Mouse (Mus musculus) embryonic fibroblast, embryonic 13.5 days (primary cell): ENCODE results near the gene Orm2.

Source experiments
- CTCF ChIP-seq: IDR thresholded peaks from 2 replicates; pipeline ENCODE4 v1.5.1; 2011; ENCODE audit warnings: mild to moderate bottlenecking, control low read depth, low read length, moderate library complexity, borderline replicate concordance; ENCODE audit not compliant: insufficient read depth
- POLR2A ChIP-seq: IDR thresholded peaks from 2 replicates; pipeline ENCODE4 v1.6.1; 2011; ENCODE audit warnings: low read depth, mild to moderate bottlenecking, control low read depth, low read length, moderate library complexity

- TF ChIP-seq POLR2A (no peak), CTCF (no peak)
Observed at GRCm38 (mm10) chr4:63414951-63415350, 52.7 kb downstream of the Orm2 start.
